Mouse (Mus musculus) cortical plate, adult 2 months (tissue): ENCODE measurements at regions not wholly inside any gene's neighbourhood (a gene's known extent, or its start where the extent isn't known, plus 50 kb on each side); places are given as distances from the start of the nearest gene placed in this dataset.

Experiments
- CTCF ChIP-seq: fragments of 200-500 bp; IDR thresholded peaks from 2 replicates; pipeline ENCODE4 v1.5.1; 2011; ENCODE audit warnings: mild to moderate bottlenecking, control low read depth, low read length; ENCODE audit not compliant: insufficient read depth; ENCODE audit errors: extremely low read depth
- POLR2A ChIP-seq: fragments of 200-500 bp; IDR thresholded peaks from 2 replicates; pipeline ENCODE4 v1.6.1; 2011; ENCODE audit warnings: mild to moderate bottlenecking, low read length, control low read depth; ENCODE audit not compliant: insufficient read depth; ENCODE audit errors: extremely low read depth

GRCm38 (mm10) chr12:118404171-118404570 is 102.9 kb upstream of the Sp4 start:
- no peak for TF ChIP-seq CTCF
- TF ChIP-seq POLR2A = no peak
